Mouse (Mus musculus) bone marrow, adult 2 months (tissue): ENCODE data around the gene Zic2. TPM values are rescaled to one million over a fixed set of nuclear protein-coding genes. Genes with fewer than 3 reads are reported as not detected.

ENCODE experiments used
- H3K27ac ChIP-seq: fragments of 200-500 bp; 2 replicates; pipeline ENCODE4 v1.5.1; 2012; ENCODE audit warnings: low read depth, mild to moderate bottlenecking, control low read depth, inconsistent platforms, low read length; ENCODE audit not compliant: control insufficient read depth, poor library complexity, insufficient read depth
- H3K4me1 ChIP-seq: fragments of 200-500 bp; 2 replicates; pipeline ENCODE4 v1.6.1; 2011; ENCODE audit warnings: low read length; ENCODE audit not compliant: control insufficient read depth, insufficient read depth
- H3K4me3 ChIP-seq: fragments of 200-500 bp; replicated peaks from 2 replicates; pipeline ENCODE3; 2011; ENCODE audit warnings: mild to moderate bottlenecking, low read depth, low read length, control low read depth; ENCODE audit not compliant: control insufficient read depth
- CTCF ChIP-seq: fragments of 200-500 bp; IDR thresholded peaks from 2 replicates; pipeline ENCODE4 v1.5.1; 2011; ENCODE audit warnings: low read length, control low read depth; ENCODE audit not compliant: control insufficient read depth, insufficient read depth
- POLR2A ChIP-seq: fragments of 200-500 bp; IDR thresholded peaks from 2 replicates; pipeline ENCODE4 v1.6.1; 2011; ENCODE audit warnings: low read depth, mild to moderate bottlenecking, control low read depth, low read length, borderline replicate concordance; ENCODE audit not compliant: control insufficient read depth
- WGBS: fragments of 180-500 bp; shearing (Covaris S2); methylation state at CpG from one replicate; pipeline ENCODE4 v1.1.7; 2018; 5-methylcytosine and 5-hydroxymethylcytosine counted together
- polyA plus RNA-seq: library from polyadenylated mRNA; stranded (reverse); fragments of >200 nt; gene quantifications from 2 replicates; pipeline ENCODE4 v1.2.4, GENCODE M21; 2011; ENCODE audit warnings: low replicate concordance; ENCODE audit not compliant: missing spikeins, insufficient read depth, insufficient read length

Gene Zic2
- polyA plus RNA-seq, 1 experiment: 2.7 TPM

DNA sequence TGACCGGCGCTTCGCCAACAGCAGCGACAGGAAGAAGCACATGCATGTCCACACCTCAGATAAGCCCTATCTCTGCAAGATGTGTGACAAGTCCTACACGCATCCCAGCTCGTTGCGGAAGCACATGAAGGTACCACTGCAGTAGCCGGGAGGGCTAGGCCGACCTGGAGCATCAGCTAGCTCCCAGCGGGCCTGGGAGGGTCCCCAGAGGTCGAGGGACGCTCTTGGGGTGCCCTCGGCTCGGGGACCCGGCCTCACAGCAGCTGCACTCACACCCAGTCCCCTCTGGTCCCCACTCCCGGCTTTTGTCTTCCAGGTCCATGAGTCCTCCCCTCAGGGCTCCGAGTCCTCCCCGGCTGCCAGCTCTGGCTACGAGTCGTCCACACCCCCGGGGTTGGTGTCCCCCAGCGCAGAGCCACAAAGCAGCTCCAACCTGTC, 3.4 kb downstream of the Zic2 start:
- Histone ChIP-seq H3K4me1 (no peaks in the 10 kb centered on the region; the same call in 1 of the 2 replicates), H3K4me3 (no peak overlapping the region), H3K27ac (no peak overlapping the region)
- WGBS: 4% methylated on average over 22 of the region's 22 CpGs
- no peak for TF ChIP-seq CTCF
- no peak for TF ChIP-seq POLR2A

DNA sequence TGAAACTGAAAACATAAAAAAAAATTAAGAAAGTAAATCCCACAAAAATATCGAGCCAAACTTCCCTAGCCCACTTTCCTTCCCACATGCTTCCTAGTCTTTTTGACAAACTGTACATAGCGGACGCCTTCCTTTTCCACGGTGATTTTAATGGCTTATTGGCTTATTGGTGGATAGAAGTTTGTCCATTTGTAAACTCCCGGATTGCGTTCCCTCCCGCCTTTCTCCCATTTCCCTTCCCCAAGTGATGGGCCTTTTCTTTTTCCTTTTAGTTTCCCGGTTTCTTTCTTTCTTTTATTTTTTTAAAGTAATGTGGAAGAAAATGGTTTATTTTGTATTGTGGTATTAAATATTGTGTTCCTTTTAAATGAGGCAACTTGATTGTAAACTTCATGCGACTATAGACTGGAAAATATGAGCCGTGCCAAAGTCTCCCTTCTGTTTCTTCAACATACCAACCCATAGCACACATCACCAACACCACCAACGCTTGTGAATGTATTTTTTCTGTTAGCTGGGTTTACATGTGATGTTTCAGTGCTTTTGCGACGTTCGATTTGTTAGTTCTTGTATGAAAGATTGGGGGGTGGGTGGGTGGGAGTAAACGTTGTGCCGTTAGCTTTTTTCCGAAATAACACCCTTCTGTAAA, 4.3 kb downstream of the Zic2 start:
- Histone ChIP-seq H3K27ac (no peak overlapping the region), H3K4me1 (no peaks in the 10 kb centered on the region), H3K4me3 (no peak overlapping the region)
- TF ChIP-seq CTCF (no peak), POLR2A (no peak)
- 26% methylated on average over 17 of the region's 17 CpGs for WGBS

DNA sequence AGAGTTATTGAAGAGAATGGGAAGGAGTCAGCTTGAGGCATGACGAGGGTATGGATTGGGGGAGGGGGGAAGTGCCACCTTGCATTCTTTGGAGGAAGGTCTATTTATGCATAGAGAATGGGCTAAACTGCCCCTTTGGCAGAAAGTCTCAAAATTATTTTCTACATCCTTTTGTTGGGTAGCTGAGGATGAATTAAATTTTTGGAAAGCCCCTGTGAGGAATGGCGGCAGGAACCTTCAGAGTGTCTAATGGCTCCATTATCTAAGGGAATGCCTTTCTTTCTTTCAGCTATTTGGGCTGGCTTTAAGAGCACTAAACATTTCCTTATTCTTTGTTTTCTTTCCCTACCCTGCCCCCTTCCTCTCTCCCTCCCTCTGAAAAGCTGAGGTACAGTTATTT, 5.1 kb downstream of the Zic2 start:
- Histone ChIP-seq H3K27ac (no peak overlapping the region), H3K4me3 (no peak overlapping the region), H3K4me1 (no peaks in the 10 kb centered on the region)
- TF ChIP-seq CTCF: no peak
- no peak for TF ChIP-seq POLR2A
- 11% methylated on average over 2 of the region's 2 CpGs for WGBS

DNA sequence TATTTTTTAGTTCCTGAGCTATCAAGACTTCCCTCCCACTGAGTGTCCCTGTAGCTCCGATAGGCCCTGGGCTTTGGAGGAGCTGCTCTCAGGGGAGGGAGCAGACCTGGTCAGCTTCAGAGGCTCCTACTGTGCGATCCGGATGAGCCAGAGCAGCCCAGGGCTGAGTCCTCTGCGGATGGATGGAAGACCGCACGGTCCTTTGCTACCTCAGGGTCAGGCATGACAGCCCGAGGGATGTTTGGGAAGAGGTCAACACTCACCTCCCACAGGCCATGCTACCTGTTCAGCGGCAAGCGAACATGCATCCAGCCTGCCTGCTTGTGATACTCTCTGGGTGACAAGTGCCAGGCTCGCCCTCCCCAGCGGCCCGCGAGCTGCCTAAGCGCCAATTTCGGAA, 5.9 kb downstream of the Zic2 start:
- no peaks in the 10 kb centered on the region for H3K4me1 ChIP-seq
- no peak overlapping the region for H3K4me3 ChIP-seq
- no peak overlapping the region for H3K27ac ChIP-seq
- WGBS: 10% methylated on average over 15 of the region's 15 CpGs
- TF ChIP-seq POLR2A (no peak), CTCF (no peak)

DNA sequence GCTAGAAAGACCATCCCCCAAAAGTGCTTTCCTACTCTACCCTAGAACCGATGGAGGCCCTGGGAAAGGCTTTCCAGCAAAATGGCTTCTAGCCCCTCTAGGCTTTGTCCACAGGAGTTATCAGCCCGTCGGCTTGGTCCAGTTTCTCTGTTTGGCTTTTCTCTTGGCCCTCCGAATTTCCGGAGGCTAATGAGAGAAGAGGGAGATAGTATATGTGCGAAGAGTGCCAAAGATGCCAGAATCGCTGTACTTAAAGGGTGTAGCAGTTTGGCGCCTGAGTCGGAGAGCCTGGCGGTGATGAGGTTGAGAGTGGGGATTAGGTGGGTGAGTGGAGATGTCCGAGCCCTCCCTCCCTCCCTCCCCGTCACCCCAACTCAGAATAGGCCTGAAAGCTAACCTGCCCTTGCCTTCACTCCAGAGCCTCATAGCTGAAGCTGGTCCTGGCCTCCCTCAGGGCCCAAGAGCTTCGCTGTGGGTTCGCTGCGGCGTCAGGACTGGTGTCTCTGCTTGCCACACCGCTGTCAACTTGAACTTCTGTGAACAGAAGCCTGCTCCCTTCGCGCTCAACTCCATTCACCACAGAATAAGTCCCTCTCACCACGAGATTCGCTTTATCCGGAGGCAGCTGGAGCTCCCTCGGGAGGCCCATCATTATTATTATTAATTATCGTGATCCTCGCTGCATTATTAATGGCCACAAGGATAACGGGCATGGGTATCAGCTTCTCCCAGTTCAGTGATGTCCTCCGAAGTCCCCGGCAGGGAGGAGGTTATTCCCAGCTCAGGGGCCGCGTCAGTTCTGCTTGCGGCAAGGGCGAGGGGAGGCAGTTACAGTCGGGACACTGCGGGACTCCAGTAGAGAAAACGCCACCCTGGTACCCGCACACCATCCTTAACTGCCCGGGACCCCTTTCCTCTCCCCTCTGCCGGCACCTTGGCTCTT, 7.1 kb downstream of the Zic2 start:
- 5% methylated on average over 38 of the region's 38 CpGs for WGBS
- TF ChIP-seq CTCF (no peak), POLR2A (no peak)
- Histone ChIP-seq H3K4me1 (no peaks in the 10 kb centered on the region), H3K4me3 (no peak overlapping the region), H3K27ac (no peak overlapping the region)

DNA sequence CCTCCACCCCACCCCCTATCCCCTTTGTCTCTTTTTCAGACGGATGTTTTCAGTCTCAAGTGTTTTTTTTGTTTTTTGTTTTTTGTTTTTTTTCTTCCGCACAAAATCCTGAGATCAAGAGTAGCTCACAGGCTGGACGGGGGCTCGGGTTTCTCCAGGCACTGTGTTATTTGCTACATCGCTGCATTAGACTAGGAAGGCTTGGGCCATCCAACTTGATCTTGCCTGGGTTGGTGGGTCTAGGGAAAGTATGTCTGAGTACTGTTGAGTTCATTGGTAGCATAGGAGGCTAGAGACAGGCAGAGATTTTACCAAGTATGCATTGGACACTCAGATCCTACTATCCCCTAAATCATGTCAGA, 7.8 kb downstream of the Zic2 start:
- WGBS: 8% methylated on average over 5 of the region's 5 CpGs
- Histone ChIP-seq H3K27ac (no peak overlapping the region), H3K4me1 (no peaks in the 10 kb centered on the region), H3K4me3 (no peak overlapping the region)
- TF ChIP-seq CTCF: no peak
- no peak for TF ChIP-seq POLR2A

DNA sequence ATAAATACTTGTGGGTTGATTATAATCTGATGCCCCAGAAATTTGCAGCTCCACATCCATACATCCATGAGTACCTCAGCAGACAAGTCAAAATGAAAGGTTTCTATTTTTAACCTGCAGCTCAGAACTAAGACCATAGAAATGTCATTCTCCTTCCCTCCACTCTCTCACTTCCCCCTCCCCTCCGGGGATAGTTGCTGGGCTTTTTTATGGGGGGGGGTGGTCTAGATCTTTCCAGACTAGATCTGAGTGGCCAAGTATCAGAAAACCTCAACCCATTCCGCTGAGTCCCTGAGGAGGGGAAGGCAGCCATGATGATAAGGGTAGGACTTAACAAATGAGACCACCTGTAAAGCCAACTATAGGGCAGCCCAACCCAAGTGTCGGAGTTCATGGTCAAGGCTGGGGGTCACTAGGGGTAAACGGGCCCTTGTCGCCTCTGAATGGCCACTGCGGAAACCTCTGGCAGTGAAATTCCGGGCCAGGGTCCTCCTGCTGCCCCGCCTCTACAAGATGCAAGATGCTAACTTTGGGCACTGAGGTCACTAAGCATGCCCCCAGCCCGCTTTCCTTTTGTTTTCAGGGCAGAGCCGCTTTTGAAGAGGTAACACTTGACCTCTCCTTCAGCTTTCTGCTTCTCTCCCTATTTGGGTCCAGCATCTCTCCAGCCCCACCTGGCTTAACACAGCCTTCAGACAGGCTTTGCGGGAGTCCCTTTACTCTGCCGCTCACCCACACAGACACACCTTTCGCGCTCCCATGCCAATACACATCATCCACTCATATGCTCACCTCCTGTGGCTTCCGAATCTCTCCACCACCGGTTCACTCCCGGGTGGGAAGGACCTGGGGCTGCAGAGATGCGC, 8.6 kb downstream of the Zic2 start:
- WGBS: 8% methylated on average over 18 of the region's 18 CpGs

DNA sequence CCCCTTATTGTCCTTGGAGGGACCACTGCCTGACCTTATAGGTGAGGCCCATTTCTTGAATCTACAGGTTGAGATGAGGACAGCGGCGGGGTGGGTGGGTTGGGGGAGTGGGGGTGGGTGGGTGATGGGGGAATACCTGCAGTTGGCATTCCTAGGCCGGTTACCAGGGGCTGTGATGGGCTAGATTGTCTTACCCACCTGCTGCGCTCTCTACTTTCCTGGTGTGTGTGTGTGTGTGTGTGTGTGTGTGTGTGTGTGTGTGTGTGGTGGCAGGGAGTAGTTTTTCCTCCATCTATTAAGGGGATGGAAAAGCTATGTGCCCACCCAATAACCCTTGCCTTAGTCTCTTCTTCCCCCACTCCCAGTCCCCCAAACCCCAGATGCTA, 9.2 kb downstream of the Zic2 start:
- no peak overlapping the region for H3K4me3 ChIP-seq
- 18% methylated on average over 4 of the region's 4 CpGs for WGBS
- no peak for TF ChIP-seq POLR2A
- no peak for TF ChIP-seq CTCF
- H3K27ac ChIP-seq: no peak overlapping the region
- no peaks in the 10 kb centered on the region for H3K4me1 ChIP-seq

More for the DNA sequence above, 8.6 kb downstream of the Zic2 start:
- H3K4me1 ChIP-seq: no peaks in the 10 kb centered on the region
- no peak overlapping the region for H3K27ac ChIP-seq
- no peak overlapping the region for H3K4me3 ChIP-seq
- TF ChIP-seq POLR2A (no peak), CTCF (no peak)
